Mouse (Mus musculus) forebrain, embryonic 14.5 days (tissue): Measurements from ENCODE around the gene Yipf2. TPM values are rescaled to one million over a fixed set of nuclear protein-coding genes. Genes with fewer than 3 reads are reported as not detected.

Experiments used
- ATAC-seq: fragments of 200-750 bp; cut with Nextera tagmentation; 2 replicates; pipeline ENCODE4 v1.8.0; 2017; ENCODE audit warnings: mild to moderate bottlenecking, moderate library complexity
- DNase-seq: peaks from one replicate; pipeline ENCODE4 v3.0.0-alpha.2; 2015; ENCODE audit warnings: low spot score
- H3K27ac ChIP-seq: fragments of 300-500 bp; sonication (generic); 2 replicates; pipeline ENCODE4 v1.5.1; 2014; ENCODE audit warnings: low read depth, mild to moderate bottlenecking, control low read depth, low read length, moderate library complexity
- H3K27me3 ChIP-seq: fragments of 300-500 bp; sonication (generic); replicated peaks from 2 replicates; pipeline ENCODE4 v1.6.1; 2014; ENCODE audit warnings: low read length, control low read depth, mixed read lengths; ENCODE audit not compliant: control insufficient read depth, insufficient read depth
- H3K36me3 ChIP-seq: fragments of 300-500 bp; sonication (generic); 2 replicates; pipeline ENCODE4 v1.6.1; 2014; ENCODE audit warnings: low read length, control low read depth; ENCODE audit not compliant: control insufficient read depth, insufficient read depth
- H3K4me1 ChIP-seq: fragments of 300-500 bp; sonication (generic); 2 replicates; pipeline ENCODE4 v1.6.1; 2014; ENCODE audit warnings: antibody characterized with exemption, low read length, control low read depth; ENCODE audit not compliant: control insufficient read depth, insufficient read depth
- H3K4me2 ChIP-seq: fragments of 300-500 bp; sonication (generic); 2 replicates; pipeline ENCODE4 v1.6.1; 2014; ENCODE audit warnings: mild to moderate bottlenecking, control low read depth, low read length
- H3K4me3 ChIP-seq: fragments of 300-500 bp; sonication (generic); 2 replicates; pipeline ENCODE4 v1.5.1; 2014; ENCODE audit warnings: low read depth, low read length, control low read depth
- H3K9ac ChIP-seq: fragments of 300-500 bp; sonication (generic); 2 replicates; pipeline ENCODE4 v1.6.1; 2014; ENCODE audit warnings: mild to moderate bottlenecking, low read length, control low read depth, moderate library complexity
- H3K9me3 ChIP-seq: fragments of 300-500 bp; sonication (generic); replicated peaks from 2 replicates; pipeline ENCODE4 v1.6.1; 2016; ENCODE audit warnings: low read length, control low read depth, mixed read lengths; ENCODE audit not compliant: control insufficient read depth
- WGBS: fragments of 180-500 bp; shearing (Covaris S2); extraction: QIAGEN DNeasy Blood & Tissue Kit; methylation state at CpG from one replicate; pipeline ENCODE4 v1.1.7; 2014; 5-methylcytosine and 5-hydroxymethylcytosine counted together
- polyA plus RNA-seq: library from polyadenylated mRNA; unstranded; fragments of >200 nt; fragmentation: Nextera tagmentation; extraction: Ambion mirVana; gene quantifications from 2 replicates; pipeline ENCODE4 v1.2.1, GENCODE M21; 2014

Yipf2 gene
- polyA plus RNA-seq: 16.9 and 18.2 TPM in 2 replicates

DNA sequence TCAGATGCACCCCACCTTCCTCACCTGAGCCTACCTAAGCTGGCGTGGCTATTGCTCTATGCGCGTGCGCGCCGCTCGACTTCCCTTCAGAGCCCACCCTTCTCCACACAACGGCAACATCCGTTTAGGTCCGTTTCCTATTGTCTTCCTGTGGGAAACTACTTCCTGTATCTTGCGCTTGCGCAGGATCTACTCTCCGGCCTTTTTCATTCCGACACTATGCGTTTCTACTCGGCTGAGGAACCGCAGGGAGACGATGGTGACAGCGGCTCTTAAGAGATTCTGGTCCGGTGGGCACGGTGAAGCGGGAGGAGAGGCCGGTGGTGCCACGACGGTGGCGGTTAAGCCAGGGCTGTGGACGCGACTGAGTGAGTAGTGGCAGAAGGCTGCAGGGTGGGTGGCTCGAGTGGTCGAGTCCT, at the start of gene Yipf2, which contains the start of gene Timm29:
Gene Yipf2, minus strand, starts transcription at position 126 of the 419 bp plus-strand sequence.
Gene Timm29, plus strand, starts transcription at position 20 of the 419 bp plus-strand sequence.
- WGBS: 0% methylated on average over 30 of the region's 30 CpGs
- H3K27me3 ChIP-seq: no peaks in the 10 kb centered on the region
- peak within 1 kb of the TSS; percentile 84 for H3K27ac ChIP-seq
- DNase-seq: peak; percentile 99
- peaks cover 45% of the 10 kb centered on the region for H3K36me3 ChIP-seq
- peak; percentile 95 for ATAC-seq
- peak within 1 kb of the TSS; percentile 92 for H3K9ac ChIP-seq
- H3K9me3 ChIP-seq: no peaks in the 10 kb centered on the region
- peaks cover 22% of the 10 kb centered on the region for H3K4me1 ChIP-seq
- peak within 1 kb of the TSS; percentile 91 for H3K4me3 ChIP-seq
- H3K4me2 ChIP-seq: peak within 1 kb of the TSS; percentile 90

GRCm38 (mm10) chr9:21639031-21639430, 46.4 kb upstream of the Yipf2 start:
- Histone ChIP-seq H3K4me2 (no peak overlapping the region), H3K27ac (no peak overlapping the region), H3K27me3 (no peaks in the 10 kb centered on the region), H3K4me3 (no peak overlapping the region), H3K36me3 (peaks cover 99% of the 10 kb centered on the region), H3K4me1 (no peaks in the 10 kb centered on the region), H3K9ac (no peak overlapping the region), H3K9me3 (no peaks in the 10 kb centered on the region)
- no peak for DNase-seq
- no peak for ATAC-seq
- WGBS: 97% methylated on average over 11 of the region's 11 CpGs

DNA sequence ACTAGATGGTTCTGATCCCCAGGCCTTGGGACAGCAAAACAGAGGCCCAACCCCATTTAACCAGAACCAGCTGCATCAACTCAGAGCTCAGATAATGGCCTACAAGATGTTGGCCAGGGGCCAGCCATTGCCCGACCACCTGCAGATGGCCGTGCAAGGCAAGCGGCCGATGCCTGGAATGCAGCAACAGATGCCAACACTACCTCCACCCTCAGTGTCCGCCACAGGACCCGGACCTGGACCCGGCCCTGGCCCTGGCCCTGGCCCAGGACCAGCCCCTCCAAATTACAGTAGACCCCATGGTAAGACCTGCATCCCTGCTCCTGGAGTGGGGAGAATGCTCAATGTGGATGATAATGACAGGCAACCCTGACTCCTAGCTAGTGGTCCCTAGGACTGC, 43.0 kb upstream of the Yipf2 start:
- peak; percentile 33 for DNase-seq
- Histone ChIP-seq H3K9ac (no peak overlapping the region), H3K4me3 (no peak overlapping the region), H3K4me2 (no peak overlapping the region), H3K9me3 (no peaks in the 10 kb centered on the region), H3K4me1 (no peaks in the 10 kb centered on the region), H3K36me3 (peaks cover 86% of the 10 kb centered on the region), H3K27ac (no peak overlapping the region), H3K27me3 (no peaks in the 10 kb centered on the region)
- 63% methylated on average over 7 of the region's 7 CpGs for WGBS
- ATAC-seq: 0 out of 2 replicates have a peak, but pooled peaks have one; percentile 29

DNA sequence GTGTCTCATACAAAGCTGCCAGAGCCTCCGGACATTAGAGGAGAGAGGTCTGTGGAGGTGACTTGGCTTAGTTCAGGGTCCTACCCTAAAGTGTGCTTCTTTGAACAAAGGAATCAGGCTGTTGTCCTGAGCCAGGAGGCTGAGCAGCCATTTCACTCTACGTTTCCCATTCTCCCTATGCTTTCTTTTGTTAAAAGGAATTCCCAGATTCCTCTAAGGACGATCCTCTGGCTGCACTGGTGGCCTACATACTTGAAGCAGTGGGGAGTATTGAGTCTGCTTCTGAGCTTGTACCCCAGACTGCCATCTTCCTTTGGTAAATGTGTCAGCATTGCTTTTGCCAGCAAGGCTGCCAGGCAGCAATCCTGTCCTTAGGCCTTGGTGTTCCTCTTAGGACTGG, 40.5 kb upstream of the Yipf2 start:
- ATAC-seq (no peak), DNase-seq (no peak)
- Histone ChIP-seq H3K4me1 (no peaks in the 10 kb centered on the region), H3K36me3 (peaks cover 61% of the 10 kb centered on the region), H3K27me3 (no peaks in the 10 kb centered on the region), H3K4me2 (no peak overlapping the region), H3K4me3 (no peak overlapping the region), H3K9ac (no peak overlapping the region), H3K27ac (no peak overlapping the region), H3K9me3 (no peaks in the 10 kb centered on the region)
- 62% methylated on average over 3 of the region's 3 CpGs for WGBS

DNA sequence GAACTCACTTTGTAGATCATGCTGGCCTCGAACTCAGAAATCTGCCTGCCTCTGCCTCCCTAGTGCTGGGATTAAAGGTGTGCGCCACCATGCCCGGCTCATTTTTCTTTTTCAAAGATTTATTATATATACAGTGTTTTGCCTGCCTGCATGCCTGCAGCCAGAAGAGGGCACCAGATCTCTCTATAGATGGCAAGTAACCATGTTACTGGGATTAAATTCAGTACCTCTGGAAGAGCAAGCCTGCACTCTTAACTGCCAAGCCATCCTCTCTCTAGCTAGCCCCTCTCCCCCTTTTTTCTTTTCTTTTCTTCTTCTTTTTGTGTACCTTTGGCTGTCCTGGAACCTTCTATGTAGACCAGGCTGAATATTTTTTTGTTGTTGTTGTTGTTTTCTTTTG, 38.0 kb upstream of the Yipf2 start:
- Histone ChIP-seq H3K9ac (no peak overlapping the region), H3K27me3 (no peaks in the 10 kb centered on the region), H3K36me3 (peaks cover 39% of the 10 kb centered on the region), H3K27ac (no peak overlapping the region), H3K4me1 (peaks cover 6% of the 10 kb centered on the region; the same call in 1 of the 2 replicates), H3K4me2 (no peak overlapping the region), H3K4me3 (no peak overlapping the region), H3K9me3 (no peaks in the 10 kb centered on the region)
- DNase-seq (peak; percentile 49), ATAC-seq (no peak)
- 81% methylated on average over 3 of the region's 3 CpGs for whole genome bisulfite sequencing

- H3K4me2 ChIP-seq: no peak overlapping the region
- no peaks in the 10 kb centered on the region for H3K27me3 ChIP-seq
- H3K9me3 ChIP-seq: no peaks in the 10 kb centered on the region
- H3K27ac ChIP-seq: 0 out of 2 replicates have a peak overlapping the region, but pooled peaks have one; percentile 14
- ATAC-seq (no peak), DNase-seq (peak; percentile 64)
- H3K4me3 ChIP-seq: no peak overlapping the region
- H3K36me3 ChIP-seq: peaks cover 8% of the 10 kb centered on the region; the same call in 1 of the 2 replicates
- no peak overlapping the region for H3K9ac ChIP-seq
- peaks cover 6% of the 10 kb centered on the region for H3K4me1 ChIP-seq
- 45% methylated on average over 5 of the region's 5 CpGs for WGBS
Measured at GRCm38 (mm10) chr9:21627145-21627795, 34.6 kb upstream of the Yipf2 start.

- Histone ChIP-seq H3K9ac (no peak overlapping the region), H3K27ac (no peak overlapping the region), H3K4me2 (no peak overlapping the region), H3K4me3 (no peak overlapping the region), H3K27me3 (no peaks in the 10 kb centered on the region), H3K36me3 (peaks cover 8% of the 10 kb centered on the region; the same call in 1 of the 2 replicates), H3K4me1 (peaks cover 6% of the 10 kb centered on the region), H3K9me3 (no peaks in the 10 kb centered on the region)
- DNase-seq (no peak), ATAC-seq (no peak)
Measured at GRCm38 (mm10) chr9:21626571-21626970, 33.9 kb upstream of the Yipf2 start.

- Histone ChIP-seq H3K9me3 (no peaks in the 10 kb centered on the region), H3K27ac (no peak overlapping the region), H3K4me2 (no peak overlapping the region), H3K36me3 (0 out of 2 replicates have a peak, but pooled peaks cover 3% of the 10 kb centered on the region), H3K4me3 (no peak overlapping the region), H3K4me1 (peaks cover 6% of the 10 kb centered on the region), H3K9ac (no peak overlapping the region), H3K27me3 (no peaks in the 10 kb centered on the region)
- ATAC-seq: no peak
- WGBS: 90% methylated on average over 10 of the region's 10 CpGs
- no peak for DNase-seq
Measured at GRCm38 (mm10) chr9:21625342-21626339, 33.0 kb upstream of the Yipf2 start.
